15 mouse cellular contexts compared by ENCODE assay signal in genomic region chr8:39313854-39314253, GRCm38 (mm10).
DNase-seq lines count a peak whose midpoint lies in the region; ATAC-seq and TF ChIP-seq lines count a peak whose summit lies in the region.
"Had no signal": no experiment of that assay in that cellular context is flagged by ENCODE, and none has a peak within 500 bp of the region (broad histone marks: within the 10 kb centered on the region; RNA-seq: fewer than 3 reads in every experiment).

No protein-coding gene starts in this region.

- no peak; the same call in 1 of the 2 replicates for TF ChIP-seq CTCF in lung, embryonic 14.5 days (IDR thresholded peaks at IDR 0.05; ENCODE audit: low read depth)

- no peaks in the 10 kb centered on the region for H3K36me3 ChIP-seq in lung, embryonic 14.5 days (ENCODE audit: insufficient read depth)
- H3K36me3 ChIP-seq: limb, embryonic 12.5 days; liver, embryonic 15.5 days had no signal

- H3K9ac ChIP-seq in lung, embryonic 14.5 days: no peak overlapping the region
- H3K9ac ChIP-seq: limb, embryonic 12.5 days; liver, embryonic 15.5 days had no signal

- H3K27ac ChIP-seq in lung, embryonic 14.5 days (ENCODE audit: low read depth): no peak overlapping the region
- H3K27ac ChIP-seq: layer of hippocampus, adult 2 months; limb, embryonic 12.5 days; liver, embryonic 15.5 days had no signal

- H3K4me2 ChIP-seq in lung, embryonic 14.5 days: no peak overlapping the region
- H3K4me2 ChIP-seq: limb, embryonic 12.5 days; liver, embryonic 15.5 days; midbrain, embryonic 11.5 days had no signal

- ATAC-seq in lung, embryonic 14.5 days (ENCODE audit: insufficient read depth): no peak; the same call in 1 of the 2 replicates
- ATAC-seq: CD4-positive, CD25-positive, alpha-beta regulatory T cell, adult 4 months; forebrain, embryonic 14.5 days had no signal

- no peaks in the 10 kb centered on the region for H3K27me3 ChIP-seq in lung, embryonic 14.5 days (ENCODE audit: insufficient read depth, low read length)
- H3K27me3 ChIP-seq: limb, embryonic 12.5 days; liver, embryonic 15.5 days had no signal

- peak; percentile 22 to 27 for DNase-seq in right cerebral cortex, adult 2 months (ENCODE audit: low spot score in 2 of 2)
- no peak for DNase-seq in right cerebral cortex, postnatal 4 days
- DNase-seq in cerebellum, adult 9-11 months: peak; percentile 35
- DNase-seq in lung, embryonic 14.5 days: peak; percentile 50
- DNase-seq in retina, postnatal 1 day: peak; percentile 25
- DNase-seq in embryo, embryonic 9.5 days (ENCODE audit: extremely low spot score): no peak
- no peak for DNase-seq in thymus, postnatal 4 days
- no peak for DNase-seq in heart, adult 8-10 months (ENCODE audit: low spot score)
- DNase-seq: heart, postnatal 36 days had no signal

- 30% methylated on average over 3 of the region's 3 CpGs for WGBS in lung, embryonic 14.5 days

- H3K9me3 ChIP-seq in lung, embryonic 14.5 days (ENCODE audit: low read depth, low read length): no peaks in the 10 kb centered on the region
- H3K9me3 ChIP-seq: limb, embryonic 12.5 days; liver, embryonic 15.5 days had no signal

- no peak overlapping the region for H3K4me3 ChIP-seq in lung, embryonic 14.5 days (ENCODE audit: low read depth, low read length)
- H3K4me3 ChIP-seq: layer of hippocampus, adult 2 months; limb, embryonic 12.5 days; liver, embryonic 15.5 days had no signal

- H3K4me1 ChIP-seq in lung, embryonic 14.5 days (ENCODE audit: insufficient read depth): no peaks in the 10 kb centered on the region
- H3K4me1 ChIP-seq: liver, embryonic 15.5 days had no signal

Comparison
In these comparisons a context has a peak if more than half of its experiments do, and no peak if none do; other contexts are left out.
1. DNase-seq: peak in right cerebral cortex, adult 2 months (2 of 2), cerebellum, adult 9-11 months (single experiment), lung, embryonic 14.5 days (single experiment) and retina, postnatal 1 day (single experiment); none in right cerebral cortex, postnatal 4 days (single experiment), embryo, embryonic 9.5 days (single experiment), thymus, postnatal 4 days (single experiment) and heart, adult 8-10 months (single experiment).